Mouse (Mus musculus) liver, embryonic 11.5 days (tissue): ENCODE results near the gene Auts2. TPM values are rescaled to one million over a fixed set of nuclear protein-coding genes. Genes with fewer than 3 reads are reported as not detected.

Experiments
- ATAC-seq: fragments of 200-750 bp; cut with Nextera tagmentation; replicated peaks from 2 replicates; pipeline ENCODE4 v1.8.0; 2017; ENCODE audit warnings: moderate number of reproducible peaks, mild to moderate bottlenecking, moderate TSS enrichment, moderate library complexity; ENCODE audit not compliant: low FRiP score
- DNase-seq: peaks from one replicate; pipeline ENCODE4 v3.0.0-alpha.2; 2017; ENCODE audit warnings: low spot score
- H3K27ac ChIP-seq: fragments of 300-500 bp; sonication (generic); 2 replicates; pipeline ENCODE4 v1.5.1; 2014; ENCODE audit warnings: mild to moderate bottlenecking, low read depth, low read length, control low read depth
- H3K27me3 ChIP-seq: fragments of 300-500 bp; sonication (generic); replicated peaks from 2 replicates; pipeline ENCODE4 v1.6.1; 2014; ENCODE audit warnings: low read length, mixed read lengths; ENCODE audit not compliant: control insufficient read depth, insufficient read depth
- H3K36me3 ChIP-seq: fragments of 300-500 bp; sonication (generic); 2 replicates; pipeline ENCODE4 v1.6.1; 2014; ENCODE audit warnings: mild to moderate bottlenecking, low read length, moderate library complexity, mixed read lengths; ENCODE audit not compliant: control insufficient read depth, insufficient read depth
- H3K4me1 ChIP-seq: fragments of 300-500 bp; sonication (generic); replicated peaks from 2 replicates; pipeline ENCODE4 v1.6.1; 2014; ENCODE audit warnings: low read length, mixed read lengths; ENCODE audit not compliant: control insufficient read depth, insufficient read depth
- H3K4me2 ChIP-seq: fragments of 300-500 bp; sonication (generic); 2 replicates; pipeline ENCODE4 v1.6.1; 2014; ENCODE audit warnings: mild to moderate bottlenecking, control low read depth, moderate library complexity
- H3K4me3 ChIP-seq: fragments of 300-500 bp; sonication (generic); 2 replicates; pipeline ENCODE4 v1.5.1; 2014; ENCODE audit warnings: low read depth, low read length, control low read depth
- H3K9ac ChIP-seq: fragments of 300-500 bp; sonication (generic); 2 replicates; pipeline ENCODE4 v1.6.1; 2014; ENCODE audit warnings: low read depth, low read length, control low read depth
- H3K9me3 ChIP-seq: fragments of 300-500 bp; sonication (generic); 2 replicates; pipeline ENCODE4 v1.6.1; 2016; ENCODE audit warnings: low read length, inconsistent platforms, mixed read lengths; ENCODE audit not compliant: control insufficient read depth
- WGBS: fragments of 180-500 bp; shearing (Covaris S2); extraction: QIAGEN DNeasy Blood & Tissue Kit; methylation state at CpG from one replicate; pipeline ENCODE4 v1.1.7; 2014; 5-methylcytosine and 5-hydroxymethylcytosine counted together
- polyA plus RNA-seq: library from polyadenylated mRNA; unstranded; fragments of >200 nt; fragmentation: Nextera tagmentation; extraction: Ambion mirVana; gene quantifications from 2 replicates; pipeline ENCODE4 v1.2.1, GENCODE M21; 2014

The Auts2 gene
- polyA plus RNA-seq, 1 experiment from 2014 or later: 13.8 TPM

GRCm38 (mm10) chr5:131489846-131490245 lies 1053.3 kb downstream of the Auts2 start:
- ATAC-seq: no peak
- Histone ChIP-seq H3K27ac (no peak overlapping the region), H3K36me3 (no peaks in the 10 kb centered on the region), H3K9ac (no peak overlapping the region), H3K4me2 (no peak overlapping the region), H3K4me1 (no peaks in the 10 kb centered on the region), H3K9me3 (0 out of 2 replicates have a peak, but pooled peaks cover 2% of the 10 kb centered on the region), H3K27me3 (no peaks in the 10 kb centered on the region), H3K4me3 (no peak overlapping the region)
- WGBS: 89% methylated on average over 7 of the region's 7 CpGs
- no peak for DNase-seq

- Histone ChIP-seq H3K9me3 (0 out of 2 replicates have a peak, but pooled peaks cover 2% of the 10 kb centered on the region), H3K4me1 (no peaks in the 10 kb centered on the region), H3K9ac (no peak overlapping the region), H3K27ac (no peak overlapping the region), H3K36me3 (no peaks in the 10 kb centered on the region), H3K27me3 (no peaks in the 10 kb centered on the region), H3K4me3 (no peak overlapping the region), H3K4me2 (no peak overlapping the region)
- WGBS: 63% methylated on average over 4 of the region's 4 CpGs
- ATAC-seq (no peak), DNase-seq (no peak)
Measured at GRCm38 (mm10) chr5:131486527-131486926, 1056.6 kb downstream of the Auts2 start.

GRCm38 (mm10) chr5:131475278-131475677 lies 1067.9 kb downstream of the Auts2 start:
- no peak for DNase-seq
- H3K27ac ChIP-seq: no peak overlapping the region
- H3K4me1 ChIP-seq: no peaks in the 10 kb centered on the region
- H3K4me2 ChIP-seq: no peak overlapping the region
- no peak overlapping the region for H3K9ac ChIP-seq
- H3K27me3 ChIP-seq: no peaks in the 10 kb centered on the region
- ATAC-seq: no peak
- H3K36me3 ChIP-seq: peaks cover 8% of the 10 kb centered on the region; the same call in 1 of the 2 replicates
- no peaks in the 10 kb centered on the region for H3K9me3 ChIP-seq
- no peak overlapping the region for H3K4me3 ChIP-seq

DNA sequence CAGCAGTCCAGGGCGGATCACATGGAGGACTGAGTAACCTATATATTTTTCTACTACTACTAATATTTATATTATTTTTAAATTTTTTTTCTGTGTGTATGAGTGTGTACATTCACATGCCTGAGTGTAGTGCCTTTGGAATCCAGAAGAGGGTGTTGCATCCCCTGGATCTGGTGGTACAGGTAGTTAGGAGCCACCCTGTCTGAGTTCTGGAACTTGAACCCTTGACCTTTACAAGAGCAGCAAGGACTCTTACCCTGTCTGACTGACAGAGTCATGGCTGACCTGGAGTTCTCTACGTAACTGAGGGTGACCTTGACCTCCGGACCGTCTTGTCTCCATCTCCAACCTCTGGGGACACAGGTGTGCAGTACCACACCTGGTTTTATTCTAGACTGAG lies 1074.5 kb downstream of the Auts2 start:
- H3K4me1 ChIP-seq: no peaks in the 10 kb centered on the region
- H3K27me3 ChIP-seq: no peaks in the 10 kb centered on the region
- H3K27ac ChIP-seq: no peak overlapping the region
- 89% methylated on average over 4 of the region's 4 CpGs for WGBS
- no peak overlapping the region for H3K4me2 ChIP-seq
- H3K36me3 ChIP-seq: peaks cover 9% of the 10 kb centered on the region
- no peak overlapping the region for H3K9ac ChIP-seq
- ATAC-seq (no peak), DNase-seq (no peak)
- no peak overlapping the region for H3K4me3 ChIP-seq
- H3K9me3 ChIP-seq: no peaks in the 10 kb centered on the region

GRCm38 (mm10) chr5:131466131-131466530 lies 1077.0 kb downstream of the Auts2 start:
- H3K27ac ChIP-seq: no peak overlapping the region
- no peak for ATAC-seq
- H3K27me3 ChIP-seq: no peaks in the 10 kb centered on the region
- H3K4me3 ChIP-seq: no peak overlapping the region
- no peak for DNase-seq
- H3K4me2 ChIP-seq: no peak overlapping the region
- no peaks in the 10 kb centered on the region for H3K4me1 ChIP-seq
- H3K9me3 ChIP-seq: no peaks in the 10 kb centered on the region
- H3K36me3 ChIP-seq: peaks cover 9% of the 10 kb centered on the region
- no peak overlapping the region for H3K9ac ChIP-seq
- 93% methylated on average over 9 of the region's 9 CpGs for WGBS

DNA sequence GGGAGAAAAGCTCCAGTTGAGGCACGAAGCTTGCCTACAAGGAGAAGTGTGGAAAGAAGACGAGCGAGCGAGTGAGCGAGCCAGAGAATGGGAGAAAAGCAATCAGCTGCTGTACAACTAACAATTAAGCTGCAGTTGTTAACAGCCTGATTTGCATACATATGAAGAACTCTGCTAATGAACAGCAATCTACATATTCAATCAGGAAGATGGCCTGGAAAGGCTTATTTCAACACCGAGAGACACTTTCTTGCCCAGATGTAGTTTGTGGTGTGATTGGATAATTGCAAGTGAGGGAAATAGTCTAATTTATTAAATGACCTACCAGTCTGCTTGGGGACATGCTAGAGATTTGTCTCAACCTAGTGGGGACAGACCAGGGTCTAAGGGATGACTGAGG lies 1079.7 kb downstream of the Auts2 start:
- Histone ChIP-seq H3K27ac (no peak overlapping the region), H3K4me2 (no peak overlapping the region), H3K9ac (no peak overlapping the region), H3K27me3 (no peaks in the 10 kb centered on the region), H3K4me1 (no peaks in the 10 kb centered on the region), H3K9me3 (no peaks in the 10 kb centered on the region), H3K36me3 (peaks cover 16% of the 10 kb centered on the region), H3K4me3 (no peak overlapping the region)
- 90% methylated on average over 6 of the region's 6 CpGs for WGBS
- no peak for DNase-seq
- ATAC-seq: no peak

GRCm38 (mm10) chr5:131459951-131460350 lies 1083.2 kb downstream of the Auts2 start:
- no peak overlapping the region for H3K4me2 ChIP-seq
- ATAC-seq (no peak), DNase-seq (no peak)
- H3K9me3 ChIP-seq: no peaks in the 10 kb centered on the region
- H3K9ac ChIP-seq: no peak overlapping the region
- no peak overlapping the region for H3K27ac ChIP-seq
- H3K4me1 ChIP-seq: no peaks in the 10 kb centered on the region
- H3K4me3 ChIP-seq: no peak overlapping the region
- WGBS: 90% methylated on average over 6 of the region's 6 CpGs
- H3K27me3 ChIP-seq: no peaks in the 10 kb centered on the region
- peaks cover 10% of the 10 kb centered on the region for H3K36me3 ChIP-seq

DNA sequence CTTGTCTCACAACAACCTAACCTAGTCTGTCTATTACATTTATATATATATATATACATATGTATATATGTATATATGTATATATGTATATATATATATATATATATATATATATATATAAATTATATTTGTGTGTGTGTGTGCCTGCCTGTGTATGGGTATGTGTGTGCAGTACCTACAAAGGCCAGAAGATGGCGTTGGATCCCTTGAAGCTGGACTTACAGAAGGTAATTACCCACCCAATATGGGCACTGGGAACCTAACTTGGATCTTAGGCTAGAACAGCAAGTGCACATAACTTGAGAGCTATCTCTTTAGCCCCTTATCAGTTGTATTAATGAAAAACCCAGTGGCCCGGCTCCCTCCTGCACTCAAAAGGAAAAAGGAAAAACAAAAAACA lies 1083.6 kb downstream of the Auts2 start:
- no peaks in the 10 kb centered on the region for H3K27me3 ChIP-seq
- no peak overlapping the region for H3K4me2 ChIP-seq
- H3K9ac ChIP-seq: no peak overlapping the region
- ATAC-seq: no peak
- H3K27ac ChIP-seq: no peak overlapping the region
- H3K9me3 ChIP-seq: no peaks in the 10 kb centered on the region
- H3K36me3 ChIP-seq: peaks cover 7% of the 10 kb centered on the region
- H3K4me3 ChIP-seq: no peak overlapping the region
- WGBS: 73% methylated on average over 2 of the region's 2 CpGs
- DNase-seq: no peak
- H3K4me1 ChIP-seq: no peaks in the 10 kb centered on the region

DNA sequence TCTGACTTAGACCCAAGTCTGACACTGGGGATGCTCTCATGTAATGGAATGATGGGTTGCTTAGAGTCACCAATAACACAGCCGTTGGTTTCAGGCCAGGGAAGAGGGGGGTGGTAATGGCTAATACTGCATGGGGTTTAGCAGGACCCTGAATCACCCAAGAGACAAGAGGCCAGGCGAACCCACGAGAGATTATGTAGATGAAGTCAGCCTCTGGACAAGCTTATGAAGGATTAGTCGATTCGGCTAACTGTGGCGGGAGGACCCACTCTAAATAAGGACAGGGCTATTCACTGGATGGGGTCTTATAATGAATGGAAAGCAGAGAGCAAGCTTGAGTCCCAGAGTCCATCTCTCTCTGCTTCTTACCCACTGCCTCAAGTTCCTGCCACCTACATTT lies 1084.4 kb downstream of the Auts2 start:
- Histone ChIP-seq H3K9ac (no peak overlapping the region), H3K27me3 (no peaks in the 10 kb centered on the region), H3K9me3 (no peaks in the 10 kb centered on the region), H3K27ac (no peak overlapping the region), H3K4me3 (no peak overlapping the region), H3K36me3 (peaks cover 7% of the 10 kb centered on the region; the same call in 1 of the 2 replicates), H3K4me1 (no peaks in the 10 kb centered on the region), H3K4me2 (no peak overlapping the region)
- 85% methylated on average over 6 of the region's 6 CpGs for WGBS
- ATAC-seq (no peak), DNase-seq (no peak)
